Mouse (Mus musculus) activated CD4-positive, CD25-positive, alpha-beta regulatory T cell, adult 4 months (primary cell): ENCODE results near the gene Zfyve26. TPM values are rescaled to one million over a fixed set of nuclear protein-coding genes. Genes with fewer than 3 reads are reported as not detected.
"Not testable (repeated sequence)": the region's sequence is repeated elsewhere in the genome, so short reads cannot be mapped to it uniquely, and the experiment has no call there.

Source experiments
- ATAC-seq: one replicate; pipeline ENCODE4 v1.8.0; 2017
- polyA plus RNA-seq, 2 experiments: library from polyadenylated mRNA; unstranded; fragments of 100-300 nt; shearing (Covaris generic); gene quantifications; one replicate each; pipeline ENCODE4 v1.2.1; 2017

Zfyve26 gene
- 10 to 100 TPM; 16.4 to 23.8 TPM for polyA plus RNA-seq

DNA sequence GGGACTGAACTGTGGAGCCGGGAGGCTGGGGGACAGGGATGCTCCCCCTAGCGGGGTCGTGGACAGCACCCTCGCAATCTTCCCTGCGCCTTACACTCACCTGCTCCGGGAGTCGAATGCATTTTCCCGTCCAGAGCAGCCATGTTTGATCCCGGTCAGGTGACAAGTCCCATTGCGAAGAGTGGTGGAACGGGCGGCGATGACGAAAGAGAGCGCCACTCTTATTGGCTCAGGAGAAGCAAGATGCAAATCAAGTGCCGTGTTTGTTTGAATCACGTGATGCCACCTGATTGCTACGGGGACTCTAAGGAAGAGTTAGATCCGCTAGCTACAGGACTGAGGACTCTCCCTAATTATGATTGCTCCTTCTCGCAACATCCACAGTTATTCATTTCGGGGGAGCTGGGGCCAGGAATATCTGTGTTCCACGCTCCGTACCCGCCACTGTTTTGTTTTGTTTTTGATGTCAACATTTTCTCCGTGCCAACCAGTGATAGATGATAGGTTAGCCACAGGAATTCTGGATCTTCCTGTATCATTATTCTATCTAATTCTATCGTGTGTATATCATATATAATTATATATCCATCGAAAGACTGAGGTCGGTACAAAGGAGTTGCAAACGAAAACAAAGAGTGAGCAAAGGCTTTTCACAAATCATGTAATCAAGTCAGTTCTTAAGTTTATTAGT is at the start of gene Zfyve26:
TSS of gene Zfyve26 (minus strand) at position 179 of the 691 bp plus-strand sequence.
- ATAC-seq: peak; percentile 95

DNA sequence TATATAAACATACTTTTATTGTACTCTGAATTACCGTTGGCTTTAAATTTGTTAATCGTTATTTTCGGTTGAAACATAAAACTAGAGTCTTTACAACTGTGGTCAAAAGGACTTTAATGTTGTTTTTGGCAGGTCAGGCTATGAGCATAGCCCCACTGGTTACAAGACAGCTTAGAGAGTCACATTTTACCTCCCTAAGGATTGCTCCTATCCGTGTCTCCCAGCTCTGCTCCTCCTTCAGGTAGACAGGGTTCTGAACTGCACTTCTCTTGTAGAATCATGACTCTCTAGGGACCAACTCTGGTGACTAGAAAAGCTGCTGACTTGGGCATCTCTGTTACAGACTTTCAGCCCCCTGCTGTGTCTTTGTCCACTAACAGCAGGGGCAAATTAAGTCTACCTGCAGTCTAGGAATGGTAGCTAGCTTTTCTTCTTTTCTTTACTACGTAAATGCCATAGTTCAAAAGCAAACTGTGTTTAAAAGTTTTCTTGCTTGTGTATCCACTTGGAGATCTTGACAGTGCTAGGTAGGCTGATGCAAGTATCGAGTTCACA is 45.3 kb upstream of the Zfyve26 start:
- no peak for ATAC-seq

DNA sequence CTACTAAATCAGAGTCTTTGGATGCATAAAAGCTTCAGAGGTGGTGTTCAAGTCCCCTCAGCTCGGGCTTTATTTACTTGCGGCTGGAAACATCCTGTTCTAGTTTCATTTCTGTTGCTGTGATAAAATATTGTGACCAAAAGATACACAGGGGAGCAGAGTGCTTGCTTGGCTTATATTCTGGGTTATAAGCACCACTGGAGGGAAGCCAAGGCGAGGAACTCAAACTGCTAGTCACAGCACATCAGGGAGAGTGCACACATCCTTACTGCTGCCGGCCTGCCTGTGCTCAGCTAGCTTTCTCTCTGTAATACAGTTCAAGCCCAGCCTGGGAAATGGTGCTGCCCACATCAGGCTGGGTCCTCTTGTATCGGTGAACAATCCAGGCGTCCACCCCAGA is 44.4 kb upstream of the Zfyve26 start:
- no peak for ATAC-seq

DNA sequence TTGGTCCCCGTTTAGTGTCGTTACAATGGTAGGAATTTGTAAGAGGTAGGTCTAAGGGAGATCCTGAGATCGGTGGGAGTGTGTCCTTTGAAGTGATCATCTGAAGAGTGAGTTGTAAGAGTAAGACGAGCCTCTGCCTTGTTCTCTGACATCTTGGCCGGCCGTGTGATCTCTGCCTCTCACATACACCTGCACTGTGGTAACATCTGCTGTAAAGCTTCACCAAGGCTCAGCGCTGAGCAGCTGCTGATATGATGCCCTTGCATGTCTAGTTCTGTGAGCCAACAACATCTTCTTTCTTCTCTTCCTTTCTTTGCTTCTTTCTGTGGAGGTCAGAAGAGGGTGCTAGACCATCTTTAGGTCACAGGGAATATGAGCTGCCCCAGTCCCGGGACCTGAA is 42.7 kb upstream of the Zfyve26 start:
- ATAC-seq: no peak

DNA sequence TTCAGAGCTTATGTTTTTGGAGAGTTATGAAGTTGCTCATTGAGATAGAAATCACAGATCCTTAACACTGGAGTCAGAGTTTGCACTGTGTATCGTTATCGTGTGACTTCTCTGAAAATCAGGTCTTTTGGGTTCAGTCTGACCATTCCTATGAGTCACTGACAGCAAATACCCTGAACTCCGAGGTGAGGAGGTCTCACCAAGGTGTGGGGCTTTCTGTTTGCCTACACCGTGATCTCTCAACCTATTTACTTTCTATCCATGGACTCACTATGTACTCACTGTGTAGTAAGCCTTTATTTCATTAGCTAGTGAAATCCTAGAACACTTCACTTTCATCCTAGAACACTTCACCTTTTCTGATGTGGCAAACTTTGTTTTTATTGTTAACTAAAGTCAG is 35.6 kb upstream of the Zfyve26 start:
- ATAC-seq: no peak

DNA sequence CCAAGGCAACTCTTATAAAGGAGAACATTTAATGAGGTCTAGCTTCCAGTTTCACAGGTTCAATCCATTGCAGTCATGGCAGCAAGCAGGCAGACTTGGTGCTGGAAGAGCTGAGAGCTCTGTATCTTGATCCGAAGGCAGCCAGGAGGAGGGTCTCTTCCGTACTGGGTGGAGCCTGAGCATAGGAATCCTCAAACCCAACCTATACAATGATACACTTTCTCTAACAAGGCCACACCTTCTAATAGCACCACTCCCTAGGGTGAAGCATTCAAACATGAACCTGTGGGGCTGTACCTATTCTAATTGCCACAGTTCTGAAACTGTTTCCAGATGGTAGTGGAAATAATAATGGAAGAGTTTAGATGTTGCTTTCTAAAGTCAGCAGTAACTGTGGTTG is 34.5 kb upstream of the Zfyve26 start:
- ATAC-seq: no peak

DNA sequence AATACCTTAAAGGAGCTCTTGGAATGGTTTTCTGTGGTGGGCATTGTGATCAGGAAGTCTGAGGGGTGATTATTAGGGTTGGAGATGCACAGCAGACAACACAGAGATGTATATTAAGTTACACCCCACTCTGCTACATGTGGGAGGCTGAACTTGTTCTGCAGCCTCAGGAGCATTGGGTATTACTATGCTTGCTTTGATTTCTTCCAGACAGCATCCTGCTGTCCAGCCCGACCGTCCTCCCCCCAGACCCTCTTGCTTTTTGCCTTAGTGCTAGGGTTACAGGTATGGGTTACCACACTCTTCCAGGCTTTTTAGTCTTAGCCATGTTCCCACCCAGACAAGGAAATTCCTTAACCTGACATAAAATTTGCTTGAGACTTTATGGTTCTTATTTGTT is 31.8 kb upstream of the Zfyve26 start:
- ATAC-seq: no peak

DNA sequence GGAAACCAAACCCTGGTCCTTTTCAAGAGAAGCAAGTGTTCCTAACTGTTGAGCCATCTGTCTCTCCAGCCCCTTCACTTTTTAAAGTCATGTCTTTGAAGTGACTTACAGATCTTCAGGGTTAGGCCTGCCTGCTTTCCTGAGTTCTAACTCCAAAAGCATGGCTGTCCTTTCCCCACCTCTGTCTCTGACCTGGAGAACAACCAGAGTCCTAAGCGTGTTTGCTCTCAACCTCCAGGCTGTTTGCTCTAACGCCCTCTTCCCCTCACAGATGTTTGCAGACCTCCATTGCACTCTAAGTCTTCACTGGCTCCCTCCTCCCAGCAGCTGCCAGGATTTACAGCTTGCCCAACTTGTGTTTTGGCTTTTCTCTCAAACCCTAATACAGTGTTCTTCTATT is 30.6 kb upstream of the Zfyve26 start:
- ATAC-seq: no peak

DNA sequence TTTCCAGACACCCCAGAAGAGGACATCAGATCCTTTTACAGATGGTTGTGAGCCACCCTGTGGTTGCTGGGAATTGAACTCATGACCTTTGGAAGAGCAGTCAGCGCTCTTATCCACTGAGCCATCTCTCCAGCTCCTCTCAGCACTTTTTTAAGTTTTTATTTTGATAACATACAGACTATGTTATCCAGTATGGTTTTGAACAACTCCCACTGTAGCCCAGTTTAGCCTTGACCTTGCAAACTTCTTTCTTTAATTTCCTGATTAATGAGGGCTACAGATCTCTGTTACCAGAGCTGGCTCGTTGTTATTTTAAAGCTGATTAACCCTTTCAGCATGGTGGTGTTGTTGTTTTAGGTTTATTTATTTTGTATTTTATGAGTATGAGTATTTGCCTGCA is 30.1 kb upstream of the Zfyve26 start:
- ATAC-seq: no peak

DNA sequence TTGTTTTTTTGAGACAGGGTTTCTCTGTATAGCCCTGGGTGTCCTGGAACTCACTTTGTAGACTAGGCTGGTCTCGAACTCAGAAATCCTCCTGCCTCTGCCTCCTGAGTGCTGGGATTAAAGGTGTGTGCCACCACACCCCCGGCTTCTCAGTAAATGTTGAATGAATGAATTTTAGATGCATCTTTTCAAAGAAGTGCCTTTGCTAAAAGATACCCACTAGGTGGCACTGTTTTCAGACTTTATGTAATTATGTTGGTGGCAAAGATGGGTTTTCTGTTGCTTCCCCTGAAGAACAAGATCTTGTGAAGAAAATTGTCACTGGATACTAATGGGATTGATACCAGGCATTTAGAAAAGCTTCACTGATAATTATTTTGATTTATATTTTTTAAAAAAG is 26.4 kb upstream of the Zfyve26 start:
- not testable (repeated sequence) for ATAC-seq

DNA sequence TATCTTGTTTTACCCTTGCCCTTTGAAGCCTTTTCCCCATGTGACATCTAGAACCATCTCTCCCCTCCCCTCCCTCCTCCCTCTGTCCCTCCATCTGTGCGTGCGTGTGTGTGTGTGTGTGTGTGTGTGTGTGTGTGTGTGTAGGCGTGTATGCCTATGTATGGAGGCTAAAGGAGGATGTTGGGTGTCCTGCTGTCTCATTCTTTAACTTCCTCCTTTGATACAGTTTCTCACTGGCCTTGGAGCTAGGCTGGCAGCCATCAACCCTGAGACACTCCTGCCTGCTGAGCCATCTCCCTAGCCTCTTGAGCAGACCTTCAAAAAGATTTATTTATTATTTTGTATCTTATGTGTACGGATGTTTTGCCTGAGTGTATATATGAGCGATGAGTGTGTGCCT is 24.8 kb upstream of the Zfyve26 start:
- no peak for ATAC-seq

DNA sequence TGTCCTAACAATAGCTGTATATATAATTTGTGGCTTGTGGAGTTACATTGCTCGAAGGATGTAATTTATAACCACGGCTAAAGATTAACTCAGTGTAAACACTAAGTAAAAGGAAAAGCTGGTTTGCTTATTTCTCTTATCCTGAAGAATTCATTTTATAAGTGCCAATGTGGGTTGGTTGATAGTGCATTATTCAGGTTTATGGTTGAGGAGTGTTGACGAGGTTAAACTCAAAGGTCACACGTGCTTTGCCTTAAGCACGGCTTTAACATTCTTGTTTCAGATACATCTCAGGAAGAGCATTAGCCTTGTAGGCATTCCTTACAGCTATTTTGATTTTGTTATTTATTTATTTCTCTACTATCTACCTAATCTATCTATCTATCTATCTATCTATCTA is 21.2 kb upstream of the Zfyve26 start:
- ATAC-seq: no peak

DNA sequence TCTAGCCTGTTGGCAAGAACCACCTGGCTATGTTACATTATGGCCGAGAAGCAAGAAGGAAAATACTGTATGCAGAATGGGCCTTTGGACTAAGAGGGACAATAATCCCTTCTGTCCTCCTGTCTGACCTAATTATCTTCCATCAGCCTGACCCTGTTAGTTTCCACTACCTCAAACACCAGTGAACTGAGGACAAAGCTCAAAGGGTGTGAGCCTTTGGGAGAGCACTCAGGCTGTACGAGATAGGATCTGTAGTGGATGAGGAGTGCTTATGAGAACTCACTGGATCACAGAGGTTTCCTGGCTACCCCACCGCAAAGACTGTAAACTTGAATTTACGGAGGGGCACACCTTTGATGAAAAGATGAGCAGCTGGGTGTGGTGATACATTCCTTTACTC is 17.6 kb upstream of the Zfyve26 start:
- ATAC-seq: no peak

DNA sequence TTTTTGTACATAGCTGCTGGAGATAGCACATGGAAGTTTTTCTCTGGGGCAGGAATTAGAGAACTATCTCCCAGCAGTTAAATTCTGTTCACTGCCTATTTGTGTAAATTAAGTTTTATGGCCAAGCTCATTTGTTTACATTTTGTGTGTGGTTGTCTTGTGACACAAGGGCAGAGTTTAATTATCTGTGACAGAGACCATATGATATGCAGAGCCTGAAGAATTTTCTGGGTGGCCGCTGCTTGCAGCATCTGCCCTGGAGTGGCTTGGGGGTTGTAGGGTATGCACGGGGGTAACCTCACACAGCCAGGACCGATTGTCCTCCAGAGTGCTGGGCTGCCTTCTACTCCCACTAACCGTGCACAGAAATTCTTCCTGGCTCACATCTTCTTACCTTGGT is 9.9 kb upstream of the Zfyve26 start:
- ATAC-seq: no peak

DNA sequence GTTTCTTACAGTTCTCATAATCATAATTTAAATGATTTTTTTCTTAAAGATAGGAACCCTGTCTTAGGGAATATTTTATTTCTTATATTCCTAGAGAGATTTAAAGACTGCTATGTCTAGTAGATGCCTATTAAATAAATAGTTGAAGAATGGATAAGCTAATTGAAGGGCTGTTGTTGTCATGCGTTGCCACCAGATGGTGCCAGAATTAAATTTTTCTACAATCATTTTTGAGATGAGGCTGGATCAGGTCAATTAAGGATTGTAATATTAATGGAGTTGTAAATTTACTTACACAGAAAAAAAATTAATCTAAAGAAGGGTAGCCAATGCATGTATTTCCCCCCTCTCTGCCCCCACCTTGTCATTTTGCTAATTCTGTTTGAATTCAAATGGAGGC is 9.0 kb upstream of the Zfyve26 start:
- ATAC-seq: no peak

DNA sequence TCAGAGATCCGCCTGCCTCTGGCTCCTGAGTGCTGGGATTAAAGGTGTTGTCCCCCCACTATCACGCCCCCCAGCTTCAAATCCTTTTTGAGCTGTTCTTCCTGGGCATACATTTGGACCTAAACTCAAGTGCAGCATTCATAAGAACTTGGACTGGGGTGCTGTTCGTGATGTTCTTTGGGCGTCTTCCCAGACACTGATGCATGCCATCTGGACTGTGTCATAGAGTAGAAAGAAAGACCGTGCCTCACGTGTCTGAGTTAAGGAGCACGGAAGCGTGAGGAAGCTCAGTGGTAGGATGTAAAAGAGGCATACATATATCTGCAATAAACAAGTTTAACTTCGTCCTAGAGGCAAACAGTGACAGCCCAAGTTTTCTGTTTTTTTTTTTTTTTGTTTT is 5.7 kb upstream of the Zfyve26 start:
- no peak for ATAC-seq

DNA sequence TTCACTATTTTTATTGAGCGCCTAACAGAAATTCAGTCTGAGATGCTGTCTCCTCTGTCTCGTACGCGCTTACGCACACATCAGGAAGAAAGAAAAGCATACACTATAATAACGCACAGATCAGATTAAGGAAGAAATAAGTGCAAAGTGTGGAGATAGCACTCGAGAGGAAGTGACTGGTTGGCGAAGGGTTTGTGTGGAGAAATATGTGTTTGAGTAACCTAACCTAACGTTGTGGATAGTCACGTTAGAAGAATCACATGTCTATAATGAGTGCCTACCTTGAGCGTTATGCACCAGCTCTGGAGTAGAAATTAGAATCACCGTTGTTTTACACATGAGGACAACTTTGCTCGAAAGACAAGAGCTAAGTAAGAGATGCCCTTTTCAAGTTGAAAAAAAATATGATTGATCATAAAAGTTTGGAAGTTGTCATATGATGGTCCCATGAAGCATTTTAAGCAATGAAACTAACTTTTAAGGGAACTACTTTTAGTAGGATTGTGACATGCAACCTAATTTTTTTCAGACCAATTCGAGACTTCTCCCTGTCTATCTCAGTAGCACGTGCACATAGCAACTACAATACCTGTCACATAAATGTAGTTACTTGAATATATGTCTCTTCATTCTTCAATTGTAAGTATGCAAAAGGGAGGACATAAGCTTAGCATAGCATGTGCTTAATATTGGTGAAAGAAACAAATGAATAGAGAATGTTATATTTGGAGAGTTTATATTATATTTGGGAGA is 2.0 kb upstream of the Zfyve26 start:
- no peak for ATAC-seq

DNA sequence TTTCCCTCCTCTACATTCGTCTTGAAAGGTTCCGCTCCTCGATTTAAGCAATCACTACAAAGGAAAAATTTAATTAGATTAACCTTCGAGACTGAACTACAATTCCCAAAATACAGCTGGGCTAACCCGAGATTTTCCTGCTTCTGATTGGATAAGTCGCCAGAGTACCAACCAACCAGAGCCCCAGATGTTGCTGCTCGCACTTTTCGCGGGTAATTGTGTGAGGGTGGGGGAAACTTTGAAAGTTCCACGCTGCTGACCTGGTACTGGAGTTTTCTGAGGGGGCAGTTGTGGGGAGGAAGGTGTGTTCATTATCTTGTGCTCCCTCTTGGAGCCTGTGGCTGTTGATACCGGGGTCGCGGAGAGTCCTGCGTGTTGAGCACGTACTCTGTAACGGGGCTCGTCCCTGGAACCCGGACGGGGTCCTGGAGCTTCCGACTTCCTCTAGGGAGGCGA is 1.0 kb upstream of the Zfyve26 start, which contains the start of gene Rad51b:
TSS of gene Rad51b (plus strand) at position 162 of the 456 bp plus-strand sequence.
- ATAC-seq: peak; percentile 72

DNA sequence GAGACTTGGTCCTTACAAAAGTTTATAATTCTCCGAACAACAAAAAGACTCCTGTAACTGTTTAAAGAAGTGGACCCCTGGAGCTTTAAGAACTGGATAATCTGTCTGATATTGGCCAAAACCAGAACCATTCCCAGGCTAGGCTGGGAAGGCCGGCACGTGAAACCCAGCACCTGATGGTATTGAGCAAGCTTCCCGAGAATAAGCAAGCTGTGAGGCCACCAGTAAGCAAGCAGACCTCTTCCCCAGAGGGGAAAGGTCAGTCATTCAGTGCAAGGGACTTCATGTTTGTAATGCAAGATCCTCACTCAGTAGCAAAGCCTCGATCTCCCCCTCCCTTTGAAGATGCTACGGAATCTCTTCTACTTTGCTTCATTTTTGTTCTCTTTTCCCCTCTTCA is 3.2 kb downstream of the Zfyve26 start:
- ATAC-seq: no peak

DNA sequence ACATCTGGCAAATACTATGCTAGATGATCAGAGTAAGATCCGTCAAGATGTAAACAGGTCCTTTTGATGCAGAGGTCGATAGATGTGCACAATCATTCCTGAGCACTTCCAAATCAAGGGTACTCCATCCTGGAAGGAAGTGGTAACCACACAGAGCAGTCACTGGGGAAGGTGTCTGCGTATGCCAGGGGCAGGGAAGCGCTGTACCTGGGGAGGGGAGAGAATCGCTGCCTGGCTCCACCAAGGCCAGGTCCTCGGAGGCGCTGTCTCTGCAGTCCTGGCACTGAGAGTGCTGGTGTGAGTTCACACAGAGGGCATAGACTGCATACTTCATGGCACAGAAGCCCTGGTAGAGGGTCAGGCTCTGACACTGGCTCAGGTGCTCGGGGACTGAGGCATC is 13.5 kb downstream of the Zfyve26 start:
- no peak for ATAC-seq

DNA sequence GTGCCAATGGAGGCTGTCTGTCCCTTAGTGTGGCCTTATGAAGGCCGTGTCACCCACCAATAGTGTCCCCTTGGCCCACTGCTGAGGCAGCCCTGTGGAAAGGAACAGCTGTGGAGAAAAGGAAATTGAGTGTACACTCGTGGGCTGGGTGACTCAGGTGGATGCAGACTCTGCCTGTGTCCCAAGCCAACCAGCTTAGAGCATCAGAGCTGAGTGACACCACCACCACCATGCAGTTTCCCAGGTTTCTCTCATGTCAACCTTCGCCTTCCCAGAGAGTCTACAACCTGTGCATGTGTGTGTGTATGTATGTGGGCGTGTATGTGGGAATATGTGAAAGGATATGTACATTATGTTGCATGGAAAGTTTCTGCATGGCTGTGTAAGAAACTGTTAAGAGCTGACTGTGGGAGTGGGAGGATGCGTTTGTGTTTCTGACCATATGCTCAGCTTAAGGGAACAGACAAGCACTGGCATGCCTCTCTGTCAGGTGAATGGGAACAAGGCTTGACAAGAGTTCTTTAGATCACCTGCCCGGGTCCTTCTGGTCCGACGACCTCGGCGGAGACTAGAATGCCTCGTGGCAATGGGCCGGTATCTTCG is 16.5 kb downstream of the Zfyve26 start:
- no peak for ATAC-seq

DNA sequence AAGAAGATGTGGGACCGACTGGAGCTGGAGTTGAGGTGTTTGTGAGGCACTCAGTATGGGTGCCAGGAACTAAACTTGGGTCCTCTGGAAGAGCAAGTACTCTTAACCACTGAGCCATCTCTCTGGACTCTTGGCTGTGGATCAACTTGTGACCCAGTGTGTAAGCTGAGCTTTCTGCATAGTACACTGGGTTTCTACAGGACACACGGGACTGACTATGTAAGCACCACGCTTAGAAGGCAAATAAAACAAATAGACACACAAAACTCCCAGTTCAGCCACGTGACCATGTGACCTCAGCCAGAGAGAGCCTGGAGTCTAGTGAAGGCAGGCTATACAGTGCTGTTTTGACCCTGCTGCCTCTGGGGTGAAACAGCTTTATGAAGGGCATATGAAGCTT is 23.5 kb downstream of the Zfyve26 start:
- no peak for ATAC-seq

DNA sequence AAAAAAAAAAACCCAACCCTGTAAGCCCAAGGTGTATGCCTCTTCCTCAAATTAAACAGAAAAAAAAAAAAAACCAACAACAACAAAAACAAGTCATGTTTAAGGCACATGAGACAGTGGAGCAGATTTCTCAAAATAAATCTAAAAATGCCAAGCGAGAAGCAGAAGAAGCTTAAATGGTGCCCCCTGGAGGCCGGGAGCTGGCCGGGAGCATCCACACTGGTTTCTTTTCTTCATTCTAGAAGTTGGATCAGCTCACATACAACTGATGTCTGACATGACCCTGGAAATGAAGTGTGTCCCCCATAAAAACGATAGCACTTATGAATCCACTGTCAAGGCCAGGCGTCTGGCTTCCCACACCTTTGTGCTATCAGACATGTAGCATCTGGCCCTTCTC is 35.1 kb downstream of the Zfyve26 start:
- no peak for ATAC-seq

DNA sequence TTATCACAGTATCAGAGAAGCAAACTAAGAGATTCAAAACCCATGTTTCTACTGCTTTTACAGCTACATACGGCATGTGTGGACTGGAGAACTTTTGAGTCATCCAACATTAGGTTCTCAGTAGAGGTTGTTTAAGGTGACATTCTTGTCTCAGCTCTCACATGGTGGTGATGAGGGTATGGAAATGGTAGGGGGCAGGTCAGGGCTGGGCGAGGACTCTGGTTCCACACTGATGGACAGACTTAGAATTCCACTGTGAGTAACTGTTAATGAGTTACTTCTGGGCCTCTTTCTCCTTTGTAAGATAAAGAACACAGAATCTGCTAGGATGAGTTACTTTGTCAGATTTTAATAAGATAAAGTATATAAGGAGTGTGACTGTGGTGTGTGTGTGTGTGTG is 36.0 kb downstream of the Zfyve26 start:
- no peak for ATAC-seq
